Mouse (Mus musculus) adrenal gland, postnatal 25 days (tissue): ENCODE measurements around the gene B4galt1. TPM values are rescaled to one million over a fixed set of nuclear protein-coding genes. Genes with fewer than 3 reads are reported as not detected.

Experiments used
- DNase-seq: peaks from one replicate; pipeline ENCODE4 v3.0.0; 2021; ENCODE audit warnings: mixed read lengths
- long read RNA-seq: library from polyadenylated mRNA; stranded (forward); transcript quantifications from one replicate; pipeline ENCODE4 v2.0.0, GENCODE M21; 2021
- total RNA-seq: library from RNA; stranded (reverse); gene quantifications from 2 replicates; pipeline ENCODE4 v1.2.3, GENCODE M21; 2021

B4galt1 gene
- 70.1 and 91.5 TPM in 2 replicates for total RNA-seq
- long read RNA-seq, transcript B4galt1-201 (6 exons, 3,983 nt) = major isoform, 13 of 28 reads
- long read RNA-seq, partial matches to known transcripts = 5 of 28 reads
- long read RNA-seq, other reads (novel, unspliced or antisense) = 10 of 28 reads

DNA sequence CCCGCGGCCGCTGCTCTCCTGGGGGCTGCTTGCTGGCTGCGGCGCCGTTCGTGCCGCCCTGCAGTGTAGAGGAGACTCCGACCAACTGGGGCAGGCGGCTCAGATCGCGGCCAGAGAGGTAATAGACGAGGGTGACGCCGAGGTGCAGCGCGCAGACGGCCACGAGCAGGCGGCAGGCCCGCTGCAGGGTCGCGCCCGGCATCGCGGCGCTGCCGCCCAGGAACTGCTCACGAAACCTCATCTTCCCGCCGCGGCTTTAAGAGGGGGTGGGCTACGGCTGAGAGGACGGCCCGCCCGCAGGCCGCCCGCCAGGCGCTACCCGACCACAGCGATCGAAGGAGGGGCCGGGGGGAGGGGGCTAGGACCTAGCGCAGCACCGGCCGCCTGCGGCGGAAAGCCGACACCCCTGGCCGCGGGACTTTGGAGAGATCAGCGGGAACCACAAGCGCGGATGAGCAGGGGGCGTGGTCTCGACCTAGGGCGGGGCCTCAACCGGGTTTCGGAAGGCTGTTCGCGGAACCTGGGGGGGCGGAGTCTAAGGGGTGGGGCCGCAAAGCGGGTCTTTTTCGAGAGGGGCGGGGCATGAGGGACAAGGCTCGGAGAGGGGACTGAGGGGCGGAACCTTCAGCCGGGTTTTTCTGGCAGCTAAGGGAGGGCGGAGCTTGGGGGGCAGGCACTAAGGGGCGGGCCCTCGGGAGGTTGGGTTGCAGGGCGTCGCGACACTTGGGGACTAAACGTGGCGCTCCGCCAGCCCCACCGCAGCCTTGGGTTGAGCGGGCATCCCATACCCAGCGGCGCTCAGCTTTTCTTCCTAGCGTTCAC lies at the start of gene B4galt1:
Gene B4galt1, minus strand, starts transcription at position 441 of the 822 bp plus-strand sequence.
- peak; percentile 99 for DNase-seq

DNA sequence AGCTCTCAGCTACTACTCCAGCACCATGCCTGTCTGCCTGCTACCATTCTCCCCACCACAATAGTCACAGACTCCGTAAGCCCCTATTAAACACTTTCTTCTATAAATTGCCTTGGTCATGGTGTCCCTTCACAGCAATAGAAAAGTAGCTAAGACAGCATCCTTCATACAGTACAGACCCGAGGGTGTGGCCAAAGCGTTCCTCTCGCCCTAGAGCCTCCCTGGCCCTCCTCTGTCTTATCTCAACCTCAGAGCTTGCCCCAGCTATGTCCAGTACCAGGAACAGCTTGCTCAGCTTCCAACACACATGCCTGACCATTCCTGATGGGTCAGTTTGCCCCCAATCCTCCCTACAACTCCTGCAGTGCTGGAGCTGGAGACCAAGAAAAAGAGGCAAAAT lies 46.8 kb upstream of the B4galt1 start:
- DNase-seq = no peak

DNA sequence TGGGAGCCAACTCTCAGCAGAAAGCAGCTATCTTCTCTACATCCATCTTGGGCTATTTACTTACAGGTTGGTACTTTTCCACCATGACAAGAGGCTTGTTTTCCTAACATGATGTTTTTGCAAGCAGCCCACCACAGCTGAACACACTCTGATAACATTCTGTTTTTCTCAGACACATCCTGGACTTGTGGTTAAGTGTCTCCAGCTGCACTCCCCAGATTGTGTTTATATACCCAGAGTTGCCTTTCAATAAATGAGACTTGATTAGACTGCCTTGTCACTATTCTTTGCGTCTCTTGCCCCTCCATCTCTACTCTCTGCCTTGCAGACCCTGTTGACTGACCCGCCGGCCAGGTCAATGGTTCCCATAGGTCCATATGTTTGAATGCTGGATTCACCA lies 46.3 kb upstream of the B4galt1 start:
- no peak for DNase-seq

DNA sequence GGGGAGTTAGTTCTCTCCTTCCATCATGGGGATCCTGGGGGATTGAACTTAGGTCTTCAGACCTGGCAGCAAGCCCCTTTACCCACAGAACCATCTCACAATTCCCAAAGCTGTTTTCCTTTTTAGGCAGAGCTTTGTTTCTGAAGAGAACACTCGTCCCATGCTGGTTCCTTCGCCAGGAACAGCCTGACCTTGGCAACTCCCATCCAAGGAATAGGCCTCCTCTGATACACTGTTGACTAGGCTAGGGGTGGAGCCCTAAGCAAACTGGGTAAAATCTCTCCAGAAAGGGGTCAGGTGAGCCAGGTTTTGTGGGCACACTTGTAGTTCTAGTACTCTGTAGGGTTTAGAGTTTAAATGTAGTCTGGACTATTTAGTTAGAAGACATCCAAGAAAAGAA lies 45.5 kb upstream of the B4galt1 start:
- DNase-seq = no peak

DNA sequence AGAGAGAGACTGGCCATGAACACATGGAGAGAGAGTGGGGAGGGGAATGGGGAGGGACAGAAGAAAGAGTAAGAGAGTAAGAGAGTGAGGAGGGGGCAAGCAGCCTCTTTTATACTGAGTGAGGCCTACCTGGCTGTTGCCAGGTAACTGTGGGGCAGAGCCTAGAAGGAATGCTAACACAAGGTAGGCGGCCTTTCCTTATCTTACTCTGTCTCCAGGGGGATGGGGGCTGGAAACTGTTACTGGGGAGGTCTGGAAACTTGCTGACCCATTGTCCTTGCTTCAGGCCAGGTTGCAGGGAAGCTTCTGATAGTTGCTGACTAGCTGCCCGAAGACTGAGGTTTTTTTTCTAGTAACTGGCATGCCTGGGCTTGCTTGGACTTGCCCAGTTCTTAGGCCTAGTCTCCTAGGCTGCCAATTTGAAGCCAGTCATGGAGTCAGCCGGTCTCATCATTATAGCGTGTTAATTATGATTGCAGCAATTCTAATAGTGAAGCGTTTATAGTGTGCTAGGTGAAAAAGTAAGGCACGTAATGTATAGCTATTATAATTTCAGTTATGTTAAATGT lies 44.8 kb upstream of the B4galt1 start:
- DNase-seq = no peak

DNA sequence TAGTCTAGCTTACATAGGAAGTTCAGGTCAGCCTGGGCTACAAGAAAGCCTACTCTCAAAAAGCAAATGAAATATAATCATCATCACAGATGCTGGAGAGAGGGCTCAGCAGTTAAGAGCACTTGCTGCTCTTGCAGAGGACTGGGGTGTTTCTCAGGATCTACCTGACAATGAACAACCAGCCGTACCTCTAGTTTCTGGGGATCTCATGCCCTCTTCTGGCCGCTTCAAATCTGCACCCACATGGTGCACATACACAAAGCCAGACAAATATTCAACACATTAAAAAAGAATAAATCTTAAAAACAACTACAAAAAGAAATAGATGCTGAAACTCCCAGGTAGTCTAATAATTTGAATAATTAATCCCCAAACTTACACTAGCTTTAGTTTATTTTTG lies 41.8 kb upstream of the B4galt1 start:
- no peak for DNase-seq

DNA sequence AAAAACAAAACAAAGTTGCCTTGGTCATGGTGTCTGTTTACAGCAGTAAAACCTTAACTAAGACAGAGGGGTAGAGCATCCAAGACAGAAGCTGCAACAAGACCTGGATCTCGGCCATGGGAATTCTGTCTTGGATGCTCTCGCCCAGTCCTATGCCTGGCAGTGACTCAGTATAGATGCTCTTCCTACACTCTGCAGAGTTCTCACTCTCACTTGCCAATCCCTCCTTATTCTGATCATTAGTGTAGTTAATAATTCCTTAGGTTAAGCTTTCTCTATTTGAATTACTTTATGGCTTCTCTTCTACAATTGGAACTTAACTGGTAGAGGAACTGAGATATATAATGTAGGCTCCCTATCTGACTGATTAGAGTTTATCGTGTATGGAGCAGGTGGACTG lies 41.3 kb upstream of the B4galt1 start:
- DNase-seq = no peak

DNA sequence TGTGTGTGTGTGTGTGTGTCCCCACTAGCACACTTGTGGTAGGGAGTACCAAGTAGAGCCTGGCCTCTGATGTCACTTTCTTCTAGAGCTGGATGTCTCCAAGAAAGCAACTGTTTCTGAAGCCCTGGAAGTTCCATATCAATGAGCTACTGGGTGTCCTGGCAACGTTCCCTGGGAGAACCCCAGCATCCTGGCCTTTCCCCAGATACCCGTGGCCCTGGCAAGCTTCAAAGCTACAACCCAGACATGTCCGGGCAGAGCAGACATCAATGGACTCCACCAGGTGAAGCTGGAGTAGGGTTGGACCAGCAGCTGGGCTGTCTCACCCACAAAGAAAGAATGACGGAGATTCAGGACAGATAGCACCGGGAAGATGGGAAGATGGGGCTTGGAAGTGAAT lies 37.4 kb upstream of the B4galt1 start:
- DNase-seq = no peak

DNA sequence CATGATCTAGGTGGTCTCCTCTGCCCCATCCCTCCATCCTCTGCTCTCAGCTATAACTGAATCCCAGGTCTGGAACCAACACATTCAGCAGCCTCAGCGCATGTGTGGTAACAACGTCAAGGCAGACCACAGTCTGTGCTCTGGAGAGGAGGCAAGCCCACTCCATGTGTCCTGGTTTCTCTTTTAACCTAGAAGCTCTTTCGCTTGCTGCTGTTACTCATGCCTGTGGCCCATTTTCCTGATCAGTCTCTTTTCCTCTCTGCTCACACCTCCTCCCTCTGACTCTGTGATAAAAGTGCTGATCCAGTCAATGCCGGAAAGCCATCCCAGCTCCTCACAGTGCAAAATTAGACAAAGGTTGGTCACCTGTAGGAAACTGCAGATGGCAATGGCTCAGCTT lies 36.2 kb upstream of the B4galt1 start:
- DNase-seq = no peak

DNA sequence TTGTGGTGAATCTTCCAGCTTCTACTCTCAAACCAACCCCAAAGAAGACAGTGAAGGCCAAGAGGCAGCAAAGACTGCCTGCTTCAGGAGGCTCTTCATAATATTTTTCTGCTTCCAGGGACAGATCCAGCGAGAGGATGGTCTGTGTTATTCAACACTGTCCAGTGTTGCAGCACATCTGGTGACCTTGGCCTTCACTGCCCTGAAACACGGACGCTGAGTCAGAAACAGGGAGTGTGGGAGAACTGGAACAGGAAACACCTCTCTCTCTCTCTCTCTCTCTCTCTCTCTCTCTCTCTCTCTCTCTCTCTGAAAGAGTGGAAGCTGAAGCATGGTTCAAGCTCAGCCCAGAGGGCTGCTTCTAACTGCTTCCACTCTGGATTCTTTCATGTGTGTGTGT lies 35.4 kb upstream of the B4galt1 start:
- peak; percentile 49 for DNase-seq

DNA sequence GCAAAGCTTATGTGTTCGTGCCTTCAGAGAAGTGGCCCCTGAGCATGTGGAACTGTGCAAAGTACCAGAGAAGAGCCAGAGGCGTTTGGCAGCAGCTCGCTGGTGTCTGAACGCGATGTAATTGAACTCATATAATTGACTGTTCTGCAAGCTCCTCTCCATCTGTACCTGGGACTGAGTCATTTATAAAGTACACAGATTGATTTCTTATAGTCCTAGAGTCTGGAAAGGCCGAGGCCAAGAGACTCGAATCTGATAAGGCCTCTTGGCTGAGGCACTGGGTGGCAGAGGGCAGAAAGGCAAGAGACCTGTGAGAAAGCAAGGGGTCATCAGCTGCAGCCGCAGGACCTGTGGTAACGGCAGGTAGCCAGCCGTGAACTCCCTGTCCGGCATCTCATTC lies 35.0 kb upstream of the B4galt1 start:
- DNase-seq = no peak

DNA sequence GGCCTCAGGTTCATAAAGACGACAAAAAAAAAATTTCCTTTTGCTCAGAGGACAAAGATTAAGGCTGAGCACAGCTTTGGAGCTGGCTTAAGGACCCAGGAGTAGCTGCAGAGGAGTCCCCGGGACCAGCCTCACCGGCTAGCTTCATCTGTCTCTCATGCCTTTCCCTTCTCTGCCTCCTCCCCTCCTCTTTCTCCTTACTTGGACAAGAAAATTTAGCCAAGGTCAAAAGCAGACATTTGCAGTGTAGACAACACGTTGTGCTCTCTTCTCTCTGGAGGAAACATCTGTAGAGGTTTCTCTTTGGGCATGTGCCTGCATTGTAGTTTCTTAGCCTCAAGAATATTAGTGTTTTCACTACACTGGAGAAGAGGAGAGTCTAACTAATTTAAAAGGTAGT lies 32.1 kb upstream of the B4galt1 start:
- DNase-seq = no peak

DNA sequence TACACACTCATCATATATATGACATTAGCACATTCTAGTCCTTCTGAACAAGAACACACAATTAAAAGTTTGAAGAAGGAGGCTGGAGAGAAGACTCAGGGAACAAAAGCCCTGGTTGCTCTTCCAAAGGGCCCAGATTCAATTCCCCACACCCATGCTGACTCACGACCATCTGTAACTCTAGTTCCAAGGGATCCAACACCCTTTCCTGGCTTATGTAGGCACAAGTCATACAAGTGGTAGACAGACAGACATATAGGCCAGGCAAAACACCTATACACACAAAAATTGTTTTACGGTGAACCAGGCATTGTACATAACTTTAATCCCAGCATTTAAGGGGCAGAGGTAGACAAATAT lies 31.3 kb upstream of the B4galt1 start:
- DNase-seq = no peak

DNA sequence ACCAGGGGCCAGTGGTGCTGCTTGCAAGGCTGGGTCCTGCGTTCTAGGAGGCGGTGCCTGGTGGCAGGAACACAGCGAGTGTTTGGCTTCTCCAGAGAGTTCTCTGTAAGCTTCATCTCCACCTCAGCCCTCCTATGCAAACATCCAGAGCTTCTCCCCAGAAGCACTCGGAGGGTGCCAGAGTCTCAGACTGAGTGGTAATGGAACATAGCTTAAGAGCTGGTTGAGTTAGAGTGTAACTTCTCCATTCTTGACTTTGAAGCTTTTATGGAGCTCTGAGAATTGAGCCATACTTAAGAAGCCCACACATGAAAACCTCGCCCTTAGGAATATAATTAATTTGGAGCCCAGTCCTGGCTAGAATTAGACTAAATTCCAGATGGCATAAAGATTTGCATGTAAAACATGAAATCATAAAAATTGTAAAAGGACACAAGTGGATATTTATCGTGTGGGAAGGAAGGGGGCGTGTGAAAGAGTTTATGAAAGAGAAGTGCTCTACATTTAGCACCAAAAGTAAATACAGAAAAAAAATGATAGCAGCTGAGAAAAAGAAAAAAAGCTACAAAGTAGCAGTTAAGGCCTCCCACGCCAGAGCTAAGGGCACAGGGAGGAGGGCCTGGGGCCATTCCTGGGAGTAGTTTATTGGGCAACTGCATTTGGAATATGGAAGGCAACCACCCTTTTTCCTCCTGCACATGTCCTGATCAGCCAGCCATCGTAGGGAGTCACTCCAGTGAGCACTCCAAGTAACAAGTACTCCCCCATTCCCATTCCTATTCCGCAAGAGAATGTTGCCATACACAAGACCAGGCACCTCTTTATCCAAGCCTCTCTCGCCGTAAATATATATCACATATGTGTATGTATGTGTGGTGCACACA lies 30.7 kb upstream of the B4galt1 start:
- DNase-seq = no peak

DNA sequence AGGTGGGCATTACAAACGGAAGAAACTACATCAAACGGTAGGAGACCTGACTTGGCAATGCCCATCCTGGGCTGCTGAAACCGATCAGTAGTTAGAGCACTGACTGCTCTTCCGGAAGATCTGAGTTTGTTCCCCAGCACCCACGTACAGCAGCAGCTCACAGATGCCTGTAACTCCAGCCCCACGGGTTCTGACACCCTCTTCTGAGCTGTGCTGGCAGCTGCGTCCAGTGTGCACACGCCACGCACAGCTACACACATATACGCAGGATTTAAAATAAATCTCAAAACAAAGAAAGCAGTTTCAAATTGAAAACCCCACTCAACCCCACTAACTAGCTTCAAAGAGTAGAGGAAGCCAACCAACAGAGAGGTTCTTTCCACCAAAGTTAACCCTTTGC lies 29.4 kb upstream of the B4galt1 start:
- DNase-seq = no peak

DNA sequence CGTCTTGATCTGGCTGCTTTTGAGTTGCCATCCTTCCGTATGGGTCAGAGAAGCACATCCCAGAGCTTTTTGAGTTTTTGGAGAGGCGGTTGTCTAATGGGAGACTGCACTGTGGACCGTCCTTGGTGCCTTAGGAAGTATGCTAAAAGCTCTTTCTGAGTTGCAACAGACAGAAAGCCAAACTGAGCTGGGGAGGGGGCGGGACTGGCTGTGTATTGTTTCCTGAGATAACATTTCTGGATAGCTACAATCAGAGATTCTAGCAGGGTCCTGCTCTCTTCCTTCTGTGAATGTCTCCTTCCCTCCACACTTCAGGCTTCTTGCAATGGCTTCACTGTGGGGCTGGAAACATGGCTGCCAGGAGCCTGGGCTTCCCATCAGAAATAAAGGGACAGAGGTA lies 23.7 kb upstream of the B4galt1 start:
- no peak for DNase-seq

DNA sequence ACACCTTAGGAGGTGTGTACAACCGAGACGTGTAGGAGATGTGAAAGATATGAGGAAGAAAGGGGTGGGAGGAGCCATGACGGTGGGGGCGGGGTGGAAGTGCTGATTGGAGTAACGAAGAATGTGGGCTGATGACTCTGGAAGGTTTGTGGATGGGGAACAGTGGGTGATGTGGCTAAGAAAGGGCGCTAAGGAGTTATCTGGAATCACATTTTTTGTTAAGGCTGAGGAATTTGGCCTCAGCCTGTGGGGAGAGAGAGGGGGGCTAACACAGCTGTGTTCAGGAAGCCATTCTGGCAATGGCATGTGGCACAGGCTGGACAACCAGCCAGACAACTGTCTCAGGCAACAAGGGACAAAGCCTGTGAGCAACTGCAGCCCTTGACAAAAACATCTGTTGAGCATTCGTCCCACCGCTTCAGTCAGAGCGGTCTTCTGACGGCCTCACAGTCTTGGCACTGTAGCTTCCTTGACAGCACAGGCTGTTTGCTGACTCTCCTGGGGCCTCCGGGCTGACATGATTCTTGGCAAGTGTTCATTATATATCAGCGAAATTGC lies 23.1 kb upstream of the B4galt1 start:
- DNase-seq = no peak

DNA sequence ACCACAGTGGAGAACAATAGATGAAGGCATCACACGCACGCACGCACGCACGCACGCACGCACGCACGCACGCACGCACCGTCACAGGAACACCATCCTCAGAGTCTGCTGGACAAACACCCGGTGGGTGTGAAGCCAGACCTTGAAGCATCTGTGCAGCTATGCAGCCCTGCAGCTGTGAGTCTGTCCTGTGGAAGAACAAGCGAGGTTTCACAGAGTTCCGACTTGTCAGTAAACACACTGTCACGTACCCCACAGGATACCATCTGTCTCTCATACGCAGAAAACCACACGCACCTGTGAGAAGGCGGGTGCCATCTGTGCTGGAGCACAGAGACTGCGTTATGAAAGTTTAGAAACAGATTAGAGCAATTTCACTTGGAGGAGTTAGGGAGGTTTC lies 22.0 kb upstream of the B4galt1 start:
- no peak for DNase-seq

DNA sequence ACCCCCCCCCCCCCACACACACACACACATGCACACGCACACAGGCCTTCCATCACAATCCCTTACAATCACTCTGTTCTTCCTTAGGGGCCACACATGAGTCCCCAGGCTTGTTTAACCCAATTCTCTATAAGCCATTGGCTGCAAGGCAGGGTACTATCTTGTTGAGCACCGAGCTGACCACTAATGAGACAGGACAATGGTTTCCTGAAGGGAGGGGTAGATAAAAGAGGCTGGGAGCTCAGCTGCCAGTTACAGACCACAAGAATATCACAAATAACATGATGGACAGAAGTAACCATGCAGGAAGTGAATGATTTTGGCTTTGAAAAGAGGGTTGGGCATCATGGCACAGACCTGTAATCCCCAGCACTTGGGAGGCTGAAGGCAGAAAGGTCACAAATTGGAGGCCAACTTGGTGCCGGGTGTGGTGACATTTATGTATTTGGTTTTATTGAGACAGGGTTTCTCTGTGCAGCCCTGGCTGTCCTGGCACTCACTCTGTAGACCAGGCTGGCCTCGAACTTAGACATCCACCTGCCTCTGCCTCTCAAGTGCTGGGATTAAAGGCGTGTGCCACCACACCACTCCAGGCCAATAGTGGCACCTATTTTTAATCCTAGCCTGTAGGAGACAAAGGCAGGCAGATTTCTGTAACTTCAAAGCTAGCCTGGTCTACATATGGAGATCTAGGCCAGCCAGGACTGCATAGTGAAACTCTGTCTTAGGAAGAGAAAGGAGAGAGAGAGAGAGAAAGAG lies 21.2 kb upstream of the B4galt1 start:
- DNase-seq = no peak

DNA sequence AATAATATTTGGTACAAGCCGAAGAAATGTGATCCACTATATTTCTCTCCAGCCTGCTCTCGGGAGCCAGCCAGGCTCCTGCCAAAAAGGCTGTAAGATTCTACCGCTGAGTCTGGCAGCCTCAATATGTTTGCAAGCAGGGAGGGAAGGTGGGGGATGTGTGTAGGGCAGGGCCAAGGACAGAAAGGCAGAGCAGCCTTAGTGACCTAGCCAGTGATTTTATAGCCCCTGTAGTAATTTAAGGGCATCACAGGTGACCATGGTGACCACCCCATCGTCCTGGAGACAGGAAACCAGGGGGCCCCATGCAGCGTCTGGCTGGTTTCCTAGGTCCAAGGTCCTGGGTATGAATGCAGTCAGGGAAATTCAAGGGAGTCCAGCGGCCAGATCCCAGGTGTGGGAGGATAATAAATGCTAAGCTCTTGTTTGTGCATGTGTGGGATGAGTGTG lies 20.4 kb upstream of the B4galt1 start:
- no peak for DNase-seq

DNA sequence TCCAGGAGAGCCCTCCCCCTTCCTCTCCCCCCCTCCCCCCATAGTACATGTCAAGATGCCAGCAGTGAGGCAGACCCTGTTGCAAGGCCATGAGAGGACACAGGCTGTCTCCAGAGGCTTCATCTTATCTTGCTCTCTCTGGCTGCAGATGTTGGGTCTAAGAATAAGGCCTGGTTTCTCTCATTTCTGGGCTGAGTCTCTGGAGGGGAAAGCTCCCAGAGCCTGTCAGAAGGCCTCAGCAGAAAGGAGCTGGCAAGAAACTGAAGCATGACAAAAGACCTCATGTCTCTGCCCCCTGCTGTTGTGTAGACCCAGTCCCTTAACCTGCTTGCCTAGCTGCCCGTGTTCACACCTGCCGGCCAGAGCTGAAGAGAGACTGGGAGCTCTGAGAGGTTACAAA lies 19.5 kb upstream of the B4galt1 start:
- no peak for DNase-seq

DNA sequence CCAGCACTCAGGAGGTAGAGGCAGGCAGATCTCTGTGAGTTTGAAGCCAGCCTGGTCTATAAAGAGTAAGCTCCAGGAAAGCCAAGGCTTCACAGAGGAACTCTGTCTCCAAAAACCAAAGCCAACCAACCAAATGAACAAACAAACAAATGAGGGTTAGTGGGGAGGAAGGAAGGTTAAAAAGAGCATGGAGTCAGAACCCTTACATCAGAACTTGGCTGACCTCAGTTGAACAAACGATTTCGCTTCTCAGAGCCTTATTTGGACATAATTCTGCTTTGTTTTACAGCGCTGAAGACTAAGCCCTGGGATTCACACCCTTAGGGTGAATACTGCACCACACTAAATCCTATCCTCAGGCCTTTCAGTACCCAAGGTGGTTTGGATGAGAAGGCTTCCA lies 18.3 kb upstream of the B4galt1 start:
- DNase-seq = no peak
